Mouse (Mus musculus): ENCODE measurements around the gene Gm4201.
"Not testable (repeated sequence)": the region's sequence is repeated elsewhere in the genome, so short reads cannot be mapped to it uniquely, and the experiment has no call there.

The Gm4201 gene

GRCm38 (mm10) chr7:22565243-22565642 lies at the start of gene Gm4201:
Gene Gm4201 (minus strand): TSS chr7:22565343.
- not testable (repeated sequence) for DNase-seq (ENCODE audit: low spot score)

- DNase-seq (ENCODE audit: low spot score), result not testable (repeated sequence)
Measured at GRCm38 (mm10) chr7:22588027-22588426, 22.9 kb upstream of the Gm4201 start, which contains the start of gene Gm4565. Gene Gm4565 (minus strand): TSS chr7:22588127.

GRCm38 (mm10) chr7:22534787-22535186 lies 30.4 kb downstream of the Gm4201 start, which contains the start of gene Gm8677:
Gene Gm8677 (minus strand): TSS chr7:22534887.
- DNase-seq (ENCODE audit: low spot score), result not testable (repeated sequence)

GRCm38 (mm10) chr7:22522667-22523066 lies 42.5 kb downstream of the Gm4201 start, which contains the start of gene Vmn1r152:
Gene Vmn1r152 (plus strand): TSS chr7:22522967.
- not testable (repeated sequence) for DNase-seq (ENCODE audit: low spot score)
